Mouse (Mus musculus): ENCODE measurements around the gene Grtp1.

Grtp1 gene

GRCm38 (mm10) chr8:13200301-13201012 is at the start of gene Grtp1:
Gene Grtp1 (minus strand): TSS chr8:13200620.
- in situ Hi-C loops (cut with MseI, MboI) = no loop called here

GRCm38 (mm10) chr8:13244343-13244880 is 44.0 kb upstream of the Grtp1 start:
- in situ Hi-C loops (cut with MseI, MboI) = loop anchor here in 1 of 2 experiments (25.0 kb wide), 1 partner anchor 257 kb away; no protein-coding TSS in a partner anchor

- in situ Hi-C loops (cut with MseI, MboI) = loop anchor here in 1 of 2 experiments (25.0 kb wide), 1 partner anchor 256 kb away; no protein-coding TSS in a partner anchor
Observed at GRCm38 (mm10) chr8:13242985-13243870, 42.8 kb upstream of the Grtp1 start.

- in situ Hi-C loops (cut with MseI, MboI) = loop anchor here in 1 of 2 experiments (25.0 kb wide), 1 partner anchor 253 kb away; no protein-coding TSS in a partner anchor
Observed at GRCm38 (mm10) chr8:13240691-13241090, 40.3 kb upstream of the Grtp1 start.

- in situ Hi-C loops (cut with MseI, MboI) = loop anchor here in 1 of 2 experiments (25.0 kb wide), 1 partner anchor 253 kb away; no protein-coding TSS in a partner anchor
Observed at GRCm38 (mm10) chr8:13240055-13240454, 39.6 kb upstream of the Grtp1 start.

- in situ Hi-C loops (cut with MseI, MboI) = loop anchor here in 1 of 2 experiments (25.0 kb wide), 1 partner anchor 248 kb away; no protein-coding TSS in a partner anchor
Observed at GRCm38 (mm10) chr8:13234803-13235202, 34.4 kb upstream of the Grtp1 start.

- in situ Hi-C loops (cut with MseI, MboI) = loop anchor here in 1 of 2 experiments (25.0 kb wide), 1 partner anchor 243 kb away; no protein-coding TSS in a partner anchor
Observed at GRCm38 (mm10) chr8:13230471-13230870, 30.1 kb upstream of the Grtp1 start.

- in situ Hi-C loops (cut with MseI, MboI) = loop anchor here in 1 of 2 experiments (25.0 kb wide), 1 partner anchor 243 kb away; no protein-coding TSS in a partner anchor
Observed at GRCm38 (mm10) chr8:13229802-13230201, 29.4 kb upstream of the Grtp1 start.

- in situ Hi-C loops (cut with MseI, MboI) = loop anchor here in 1 of 2 experiments (25.0 kb wide), 1 partner anchor 242 kb away; no protein-coding TSS in a partner anchor
Observed at GRCm38 (mm10) chr8:13228923-13229610, 28.6 kb upstream of the Grtp1 start.

GRCm38 (mm10) chr8:13227184-13227583 is 26.8 kb upstream of the Grtp1 start:
- in situ Hi-C loops (cut with MseI, MboI) = loop anchor here in 1 of 2 experiments (25.0 kb wide), 1 partner anchor 240 kb away; no protein-coding TSS in a partner anchor

GRCm38 (mm10) chr8:13226288-13226687 is 25.9 kb upstream of the Grtp1 start:
- in situ Hi-C loops (cut with MseI, MboI) = loop anchor here in 1 of 2 experiments (25.0 kb wide), 1 partner anchor 239 kb away; no protein-coding TSS in a partner anchor

- in situ Hi-C loops (cut with MseI, MboI) = no loop called here
Observed at GRCm38 (mm10) chr8:13224426-13224825, 24.0 kb upstream of the Grtp1 start.

GRCm38 (mm10) chr8:13218441-13218840 is 18.0 kb upstream of the Grtp1 start:
- in situ Hi-C loops (cut with MseI, MboI) = no loop called here

- in situ Hi-C loops (cut with MseI, MboI) = no loop called here
Observed at GRCm38 (mm10) chr8:13217986-13218385, 17.6 kb upstream of the Grtp1 start.

GRCm38 (mm10) chr8:13217093-13217492 is 16.7 kb upstream of the Grtp1 start:
- in situ Hi-C loops (cut with MseI, MboI) = no loop called here

GRCm38 (mm10) chr8:13216386-13216785 is 16.0 kb upstream of the Grtp1 start:
- in situ Hi-C loops (cut with MseI, MboI) = no loop called here

- in situ Hi-C loops (cut with MseI, MboI) = no loop called here
Observed at GRCm38 (mm10) chr8:13213479-13214268, 13.3 kb upstream of the Grtp1 start.

GRCm38 (mm10) chr8:13209770-13210169 is 9.3 kb upstream of the Grtp1 start:
- in situ Hi-C loops (cut with MseI, MboI) = no loop called here

GRCm38 (mm10) chr8:13208627-13209355 is 8.4 kb upstream of the Grtp1 start:
- in situ Hi-C loops (cut with MseI, MboI) = no loop called here
